Mouse (Mus musculus) liver, adult 10 weeks (tissue): ENCODE results near the gene Olfr1033. TPM values are rescaled to one million over a fixed set of nuclear protein-coding genes. Genes with fewer than 3 reads are reported as not detected.

Experiments
- polyA plus RNA-seq: library from polyadenylated mRNA; stranded (reverse); fragments of 350-450 nt; fragmentation: Illumina TruSeq; extraction: RNeasy Lipid Tissue Mini Kit (QIAGEN cat#74804); gene quantifications from one replicate; pipeline ENCODE4 v1.2.3, GENCODE M21; 2014; ENCODE audit warnings: low read depth, low replicate concordance

The Olfr1033 gene
- polyA plus RNA-seq, result 14.7 TPM

GRCm38 (mm10) chr2:86020406-86020805 lies at the start of gene Olfr1033:
Gene Olfr1033 (plus strand): TSS chr2:86020633.

GRCm38 (mm10) chr2:85973595-85973994 lies 46.8 kb upstream of the Olfr1033 start, which contains the start of gene Olfr1029:
Gene Olfr1029 (plus strand): TSS chr2:85973895.

GRCm38 (mm10) chr2:85978976-85979375 lies 41.5 kb upstream of the Olfr1033 start, which contains the start of gene Olfr1030:
Gene Olfr1030 (plus strand): TSS chr2:85979276.

GRCm38 (mm10) chr2:85990004-85990403 lies 30.4 kb upstream of the Olfr1033 start, which contains the start of gene Olfr1031:
Gene Olfr1031 (plus strand): TSS chr2:85990304.

GRCm38 (mm10) chr2:86005240-86005639 lies 15.2 kb upstream of the Olfr1033 start, which contains the start of gene Olfr1032:
Gene Olfr1032 (plus strand): TSS chr2:86005540.

GRCm38 (mm10) chr2:86045561-86045960 lies 25.1 kb downstream of the Olfr1033 start, which contains the start of gene Olfr1034:
Gene Olfr1034 (plus strand): TSS chr2:86045861.

GRCm38 (mm10) chr2:86073692-86074091 lies 53.3 kb downstream of the Olfr1033 start, which contains the start of gene Olfr1036:
Gene Olfr1036 (plus strand): TSS chr2:86073992.

GRCm38 (mm10) chr2:86087285-86087684 lies 66.9 kb downstream of the Olfr1033 start, which contains the start of gene Olfr1037:
Gene Olfr1037 (minus strand): TSS chr2:86087385.

Other genes with a start within 250 kb of the Olfr1033 start
- gene Olfr1014, start 247.9 kb upstream of the Olfr1033 start, polyA plus RNA-seq, result not detected
- not detected for gene Olfr1015, start 238.6 kb upstream of the Olfr1033 start, polyA plus RNA-seq
- gene Olfr1016, start 218.1 kb upstream of the Olfr1033 start, polyA plus RNA-seq, result not detected
- not detected for gene Olfr1018, start 202.2 kb upstream of the Olfr1033 start, polyA plus RNA-seq
- not detected for gene Olfr1019, start 175.2 kb upstream of the Olfr1033 start, polyA plus RNA-seq
- gene Olfr1020, start 173.6 kb upstream of the Olfr1033 start, polyA plus RNA-seq, result not detected
- gene Olfr1022, start 152.0 kb upstream of the Olfr1033 start, polyA plus RNA-seq, result not detected
- gene Olfr1023, start 135.0 kb upstream of the Olfr1033 start, polyA plus RNA-seq, result not detected
- not detected for gene Olfr1024, start 115.6 kb upstream of the Olfr1033 start, polyA plus RNA-seq
- not detected for gene Olfr1025-ps1, start 105.4 kb upstream of the Olfr1033 start, polyA plus RNA-seq
- gene Olfr1026, start 99.1 kb upstream of the Olfr1033 start, polyA plus RNA-seq, result not detected
- gene Olfr1028, start 70.2 kb upstream of the Olfr1033 start, polyA plus RNA-seq, result not detected
- gene Olfr1029, start 46.7 kb upstream of the Olfr1033 start, polyA plus RNA-seq, result 0.13 TPM
- not detected for gene Olfr1030, start 41.4 kb upstream of the Olfr1033 start, polyA plus RNA-seq
- gene Olfr1031, start 30.3 kb upstream of the Olfr1033 start, polyA plus RNA-seq, result not detected
- not detected for gene Olfr1032, start 15.1 kb upstream of the Olfr1033 start, polyA plus RNA-seq
- 5.8 TPM for gene Olfr1034, start 25.2 kb downstream of the Olfr1033 start, polyA plus RNA-seq
- gene Olfr1036, start 53.4 kb downstream of the Olfr1033 start, polyA plus RNA-seq, result not detected
- not detected for gene Olfr1037, start 66.8 kb downstream of the Olfr1033 start, polyA plus RNA-seq
- not detected for gene Olfr1039, start 115.3 kb downstream of the Olfr1033 start, polyA plus RNA-seq
- gene Olfr1040, start 126.1 kb downstream of the Olfr1033 start, polyA plus RNA-seq, result not detected
- not detected for gene Olfr1042, start 141.2 kb downstream of the Olfr1033 start, polyA plus RNA-seq
- gene Olfr1043, start 146.9 kb downstream of the Olfr1033 start, polyA plus RNA-seq, result not detected
- not detected for gene Olfr1044, start 157.2 kb downstream of the Olfr1033 start, polyA plus RNA-seq
- not detected for gene Olfr52, start 165.1 kb downstream of the Olfr1033 start, polyA plus RNA-seq
- not detected for gene Olfr1045, start 182.4 kb downstream of the Olfr1033 start, polyA plus RNA-seq
- gene Olfr1046, start 198.7 kb downstream of the Olfr1033 start, polyA plus RNA-seq, result not detected
- gene Olfr1047, start 210.8 kb downstream of the Olfr1033 start, polyA plus RNA-seq, result not detected
- not detected for gene Olfr1048, start 219.7 kb downstream of the Olfr1033 start, polyA plus RNA-seq
- not detected for gene Olfr1049, start 237.7 kb downstream of the Olfr1033 start, polyA plus RNA-seq